Mouse (Mus musculus) myocyte (in vitro differentiated cells): ENCODE measurements around the gene Zfp593. TPM values are rescaled to one million over a fixed set of nuclear protein-coding genes. Genes with fewer than 3 reads are reported as not detected.

Experiments
- H3K27me3 ChIP-seq: one replicate; pipeline ENCODE4 v1.6.1; 2011; ENCODE audit not compliant: control insufficient read depth, insufficient read depth, insufficient read length
- H3K36me3 ChIP-seq: one replicate; pipeline ENCODE4 v1.6.1; 2011; ENCODE audit not compliant: control insufficient read depth, insufficient read depth
- H3K4me2 ChIP-seq: one replicate; pipeline ENCODE4 v1.6.1; 2011; ENCODE audit warnings: low read depth, control low read depth
- H3K4me3 ChIP-seq: one replicate; pipeline ENCODE4 v1.5.1; 2011; ENCODE audit warnings: mild to moderate bottlenecking, control low read depth, moderate library complexity
- H3K79me2 ChIP-seq: one replicate; pipeline ENCODE4 v1.6.1; 2011; ENCODE audit not compliant: control insufficient read depth, insufficient read depth
- H3ac ChIP-seq: one replicate; pipeline ENCODE4 v1.6.1; 2011; ENCODE audit not compliant: control insufficient read depth, insufficient read length
- CEBPB ChIP-seq: IDR thresholded peaks from 2 replicates; pipeline ENCODE4 v1.6.1; 2011; ENCODE audit warnings: mild to moderate bottlenecking, moderate library complexity; ENCODE audit not compliant: poor library complexity, insufficient read depth, severe bottlenecking
- E2F4 ChIP-seq: IDR thresholded peaks from one replicate; pipeline ENCODE4 v1.6.1; 2011; ENCODE audit warnings: mild to moderate bottlenecking, control low read depth, moderate library complexity; ENCODE audit not compliant: insufficient read depth
- MAX ChIP-seq: IDR thresholded peaks from one replicate; pipeline ENCODE4 v1.6.1; 2011; ENCODE audit warnings: low read depth, mild to moderate bottlenecking, control low read depth
- MYOD1 ChIP-seq, 3 experiments: IDR thresholded peaks; one replicate each; pipeline ENCODE4 v1.6.1; 2011; ENCODE audit warnings: control low read depth in 2 of 3, low read depth in 2 of 3, mild to moderate bottlenecking in 2 of 3, moderate library complexity in 1 of 3; ENCODE audit not compliant: insufficient read length in 2 of 3, control insufficient read depth in 1 of 3
- MYOG ChIP-seq, 3 experiments: IDR thresholded peaks; one replicate each; pipeline ENCODE4 v1.6.1; 2011; ENCODE audit warnings: control low read depth in 2 of 3, low read depth in 2 of 3, mild to moderate bottlenecking in 2 of 3; ENCODE audit not compliant: insufficient read length in 2 of 3, control insufficient read depth in 1 of 3, insufficient read depth in 1 of 3
- POLR2A ChIP-seq: IDR thresholded peaks from one replicate; pipeline ENCODE4 v1.6.1; 2011; ENCODE audit warnings: low read depth, mild to moderate bottlenecking, control low read depth, moderate library complexity; ENCODE audit not compliant: insufficient read length
- POLR2AphosphoS2 ChIP-seq: IDR thresholded peaks from one replicate; pipeline ENCODE4 v1.6.1; 2011; ENCODE audit warnings: low read depth, control low read depth; ENCODE audit not compliant: insufficient read length
- REST ChIP-seq: IDR thresholded peaks from one replicate; pipeline ENCODE4 v1.6.1; 2011; ENCODE audit warnings: mild to moderate bottlenecking, control low read depth, moderate library complexity; ENCODE audit not compliant: insufficient read depth, insufficient read length
- SRF ChIP-seq: IDR thresholded peaks from one replicate; pipeline ENCODE4 v1.6.1; 2011; ENCODE audit warnings: low read depth; ENCODE audit not compliant: control insufficient read depth, insufficient read length
- TCF12 ChIP-seq: IDR thresholded peaks from one replicate; pipeline ENCODE4 v1.6.1; 2011; ENCODE audit warnings: mild to moderate bottlenecking, control low read depth; ENCODE audit not compliant: poor library complexity, insufficient read depth, severe bottlenecking
- TCF3 ChIP-seq: IDR thresholded peaks from one replicate; pipeline ENCODE4 v1.6.1; 2011; ENCODE audit warnings: low read depth, control low read depth; ENCODE audit not compliant: insufficient read length
- USF1 ChIP-seq: IDR thresholded peaks from one replicate; pipeline ENCODE4 v1.6.1; 2011; ENCODE audit warnings: low read depth, mild to moderate bottlenecking, control low read depth, moderate library complexity
- polyA plus RNA-seq: library from polyadenylated mRNA; unstranded; fragments of >200 nt; fragmentation: generic; extraction: Trizol; gene quantifications from one replicate; pipeline ENCODE4 v1.2.1, GENCODE M21; 2012; ENCODE audit warnings: missing spikeins

Gene Zfp593
- polyA plus RNA-seq, 1 experiment, result 15.7 TPM

DNA sequence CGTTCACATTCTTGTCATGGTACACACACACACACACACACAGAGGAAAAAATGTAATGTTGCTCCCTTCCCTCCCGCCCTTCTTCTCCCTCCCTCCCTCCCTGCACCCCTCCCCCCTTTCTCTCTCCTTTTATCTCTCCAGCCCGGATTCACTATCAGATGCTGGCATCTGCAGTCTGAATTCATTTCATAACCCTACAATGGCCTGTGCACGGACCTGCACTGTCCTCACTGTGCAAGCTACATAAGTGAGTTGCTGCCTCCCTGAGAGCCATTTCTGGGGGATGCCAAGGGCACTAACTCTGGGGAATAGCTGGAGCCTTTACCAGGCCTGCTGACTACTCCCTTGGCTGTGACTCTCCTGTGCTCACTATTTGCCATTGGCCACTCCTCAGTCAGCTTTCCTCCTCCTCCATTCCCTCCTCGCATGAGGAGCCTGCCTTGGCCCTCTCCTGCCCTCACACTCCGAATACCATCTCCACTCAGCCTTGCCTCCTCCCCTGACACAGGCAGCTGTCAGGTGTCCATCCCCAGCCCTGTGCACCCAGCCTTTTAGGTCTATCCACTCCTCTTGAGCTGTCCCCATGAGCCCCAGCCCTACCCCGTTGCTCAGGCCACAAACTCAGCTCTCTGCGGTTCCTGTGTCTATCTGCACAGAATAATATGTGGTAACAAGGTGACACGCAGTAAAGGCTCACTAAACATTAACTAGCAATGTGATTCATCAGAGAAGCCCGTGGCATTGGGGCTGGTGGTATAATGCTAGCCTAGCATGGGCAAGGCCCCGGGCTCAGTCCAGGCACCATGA is 22.4 kb downstream of the Zfp593 start:
- H3ac ChIP-seq, result no peak overlapping the region
- TF ChIP-seq MYOD1 (IDR thresholded peaks at IDR 0.05; ENCODE audit: control insufficient read depth in 1 of 3, insufficient read length in 2 of 3, low read depth in 2 of 3) (no peak), POLR2AphosphoS2 (no peak), TCF3 (no peak), MYOG (IDR thresholded peaks at IDR 0.05; ENCODE audit: control insufficient read depth in 1 of 3, insufficient read depth in 1 of 3, insufficient read length in 2 of 3, low read depth in 2 of 3) (no peak), USF1 (no peak), MAX (no peak), SRF (no peak), TCF12 (no peak), E2F4 (no peak), CEBPB (no peak), REST (no peak), POLR2A (no peak)
- no peak overlapping the region for H3K4me3 ChIP-seq
- H3K27me3 ChIP-seq, result peaks cover 53% of the 10 kb centered on the region
- H3K4me2 ChIP-seq, result no peak overlapping the region
- no peaks in the 10 kb centered on the region for H3K79me2 ChIP-seq
- H3K36me3 ChIP-seq, result no peaks in the 10 kb centered on the region

DNA sequence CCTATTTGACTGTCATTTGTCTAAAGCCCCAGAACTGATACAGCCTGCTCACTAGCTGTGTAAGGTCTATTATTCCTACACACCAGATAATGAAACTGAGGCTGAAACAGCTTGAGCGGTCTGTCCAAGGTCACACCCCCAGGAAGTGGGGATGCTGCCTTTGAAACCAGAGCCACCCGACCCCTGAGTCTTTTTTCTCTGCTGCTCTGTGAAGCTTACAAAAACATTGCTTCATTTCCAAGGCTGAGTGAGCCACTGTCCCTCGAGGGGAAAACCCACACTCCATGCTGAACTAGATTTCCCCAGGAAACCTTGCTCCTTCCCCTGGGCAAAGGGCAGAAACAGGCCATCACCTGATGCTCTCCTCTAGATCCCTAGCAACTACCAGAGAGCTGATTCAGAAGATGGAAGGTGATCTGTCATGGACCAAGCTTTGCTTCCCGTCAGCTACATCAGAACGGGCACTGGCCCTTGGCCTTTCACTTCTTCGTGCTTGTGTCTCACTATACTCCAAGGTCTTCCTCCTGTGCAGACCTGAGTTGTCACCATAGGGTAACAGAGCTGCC is 38.8 kb downstream of the Zfp593 start:
- Histone ChIP-seq H3K4me3 (no peak overlapping the region), H3K4me2 (peak overlapping the region; percentile 24), H3ac (no peak overlapping the region), H3K27me3 (peaks cover 15% of the 10 kb centered on the region), H3K36me3 (no peaks in the 10 kb centered on the region), H3K79me2 (no peaks in the 10 kb centered on the region)
- TF ChIP-seq SRF (no peak), MAX (no peak), REST (no peak)

DNA sequence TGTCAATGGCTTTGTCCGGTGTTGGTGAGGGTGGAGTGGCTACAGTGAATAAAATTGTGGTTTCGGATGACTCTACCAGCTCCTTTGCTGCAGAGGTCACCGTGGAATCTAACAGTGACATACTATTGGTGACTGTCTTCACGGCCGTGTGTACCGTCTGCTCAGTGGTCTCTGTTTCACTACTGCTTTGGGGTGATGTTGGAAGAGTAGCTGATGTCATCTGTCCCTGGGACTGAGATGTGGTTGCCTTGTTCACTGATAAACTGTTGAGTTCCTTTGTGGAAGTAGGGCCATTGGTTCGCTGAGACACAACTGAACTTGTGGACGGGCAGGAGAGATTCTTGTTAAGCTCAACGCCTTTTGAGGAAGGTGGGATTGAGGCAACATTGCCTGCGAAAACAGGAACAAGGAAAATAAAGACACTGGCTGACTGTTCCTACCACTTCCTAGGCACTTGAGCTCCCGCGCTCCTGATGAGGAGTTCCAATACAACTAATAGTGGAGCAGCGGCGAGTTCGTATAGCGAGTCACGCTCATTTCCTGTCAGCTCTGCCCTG is 42.0 kb downstream of the Zfp593 start:
- Histone ChIP-seq H3ac (no peak overlapping the region), H3K4me2 (no peak overlapping the region), H3K4me3 (no peak overlapping the region), H3K36me3 (no peaks in the 10 kb centered on the region), H3K79me2 (no peaks in the 10 kb centered on the region), H3K27me3 (peaks cover 7% of the 10 kb centered on the region)
- TF ChIP-seq MAX (no peak), REST (no peak), TCF12 (no peak), MYOG (IDR thresholded peaks at IDR 0.05; ENCODE audit: control insufficient read depth in 1 of 3, insufficient read depth in 1 of 3, insufficient read length in 2 of 3, low read depth in 2 of 3) (no peak), CEBPB (no peak), SRF (no peak), MYOD1 (IDR thresholded peaks at IDR 0.05; ENCODE audit: control insufficient read depth in 1 of 3, insufficient read length in 2 of 3, low read depth in 2 of 3) (no peak), POLR2AphosphoS2 (no peak), POLR2A (no peak), TCF3 (no peak), E2F4 (no peak), USF1 (no peak)

DNA sequence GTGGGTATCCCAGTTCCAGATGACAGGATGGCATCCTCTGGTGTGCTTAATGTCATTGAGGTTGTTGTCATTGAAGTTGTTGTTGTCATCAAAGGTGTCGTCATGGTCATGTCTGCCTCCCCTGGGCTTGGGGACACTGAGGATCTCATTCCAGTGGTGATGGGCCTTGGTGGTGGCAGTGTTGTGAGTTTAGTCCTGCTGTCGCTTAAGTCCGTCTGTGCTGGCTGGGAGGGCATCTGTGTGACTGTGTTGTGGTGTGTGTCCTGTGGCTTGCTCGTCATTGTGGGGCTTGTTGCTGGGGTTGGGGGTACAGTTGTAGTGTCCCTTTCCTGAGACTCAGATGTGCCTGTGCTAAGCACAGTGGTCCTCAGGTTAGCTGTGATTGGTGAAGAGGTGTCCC is 42.5 kb downstream of the Zfp593 start, which contains the start of gene Gm7534:
Gene Gm7534, minus strand, starts transcription at position 101 of the 400 bp plus-strand sequence.
- Histone ChIP-seq H3K4me3 (no peak within 1 kb of the TSS), H3K4me2 (no peak within 1 kb of the TSS), H3K79me2 (no peaks in the 10 kb centered on the region), H3K27me3 (peaks cover 7% of the 10 kb centered on the region), H3ac (no peak within 1 kb of the TSS), H3K36me3 (no peaks in the 10 kb centered on the region)
- TF ChIP-seq MYOG (IDR thresholded peaks at IDR 0.05; ENCODE audit: control insufficient read depth in 1 of 3, insufficient read depth in 1 of 3, insufficient read length in 2 of 3, low read depth in 2 of 3), result no peak
- TF ChIP-seq E2F4, result no peak
- TF ChIP-seq MYOD1 (IDR thresholded peaks at IDR 0.05; ENCODE audit: control insufficient read depth in 1 of 3, insufficient read length in 2 of 3, low read depth in 2 of 3), result no peak
- no peak for TF ChIP-seq CEBPB
- no peak for TF ChIP-seq POLR2A
- no peak for TF ChIP-seq USF1
- no peak for TF ChIP-seq TCF3
- no peak for TF ChIP-seq MAX
- TF ChIP-seq POLR2AphosphoS2, result no peak
